Mouse (Mus musculus) adrenal gland, postnatal 25 days (tissue): ENCODE measurements around the gene Ms4a3. TPM values are rescaled to one million over a fixed set of nuclear protein-coding genes. Genes with fewer than 3 reads are reported as not detected.

Experiments used
- DNase-seq: peaks from one replicate; pipeline ENCODE4 v3.0.0; 2021; ENCODE audit warnings: mixed read lengths
- long read RNA-seq: library from polyadenylated mRNA; stranded (forward); transcript quantifications from one replicate; pipeline ENCODE4 v2.0.0, GENCODE M21; 2021
- total RNA-seq: library from RNA; stranded (reverse); gene quantifications from 2 replicates; pipeline ENCODE4 v1.2.3, GENCODE M21; 2021

Gene Ms4a3
- total RNA-seq: not detected in 2 replicates
- long read RNA-seq: 0 reads

DNA sequence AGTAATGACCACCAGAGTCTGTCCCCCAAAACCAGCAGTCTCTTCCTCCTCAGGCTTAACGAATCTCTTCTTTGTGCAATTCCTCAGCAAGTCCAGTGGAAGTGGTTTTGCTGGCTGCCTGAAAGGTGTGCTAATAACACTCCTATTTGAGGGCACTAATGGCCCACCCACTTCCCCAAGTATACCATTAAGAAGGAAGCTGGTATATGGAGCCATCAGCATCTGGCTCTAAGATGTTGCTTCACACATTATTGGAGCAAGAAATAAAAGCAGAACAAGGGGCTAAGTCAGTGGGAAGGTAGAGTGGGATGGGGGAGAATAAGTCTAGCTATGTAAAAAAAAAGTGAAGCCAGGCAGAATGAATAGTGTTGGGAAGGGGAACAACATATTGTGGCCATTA is at the start of gene Ms4a3:
Gene Ms4a3, minus strand, starts transcription at position 120 of the 400 bp plus-strand sequence.
- no peak for DNase-seq

DNA sequence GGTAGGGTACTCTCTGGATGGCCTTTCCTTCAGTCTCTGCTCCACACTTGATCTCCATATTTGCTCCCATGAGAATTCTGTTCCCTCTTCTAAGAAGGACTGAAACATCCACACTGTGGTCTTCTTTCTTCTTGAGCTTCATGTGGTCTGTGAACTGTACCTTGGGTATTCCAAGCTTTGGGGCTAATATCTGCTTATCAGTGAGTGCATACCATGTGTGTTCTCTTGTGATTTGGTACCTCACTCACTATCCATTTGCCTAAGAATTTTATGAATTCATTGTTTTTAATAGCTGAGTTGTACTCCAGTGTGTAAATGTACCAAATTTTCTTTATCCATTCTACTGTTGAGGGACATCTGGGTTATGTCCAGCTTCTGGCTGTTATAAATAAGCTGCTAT is 20.9 kb upstream of the Ms4a3 start:
- DNase-seq: no peak

DNA sequence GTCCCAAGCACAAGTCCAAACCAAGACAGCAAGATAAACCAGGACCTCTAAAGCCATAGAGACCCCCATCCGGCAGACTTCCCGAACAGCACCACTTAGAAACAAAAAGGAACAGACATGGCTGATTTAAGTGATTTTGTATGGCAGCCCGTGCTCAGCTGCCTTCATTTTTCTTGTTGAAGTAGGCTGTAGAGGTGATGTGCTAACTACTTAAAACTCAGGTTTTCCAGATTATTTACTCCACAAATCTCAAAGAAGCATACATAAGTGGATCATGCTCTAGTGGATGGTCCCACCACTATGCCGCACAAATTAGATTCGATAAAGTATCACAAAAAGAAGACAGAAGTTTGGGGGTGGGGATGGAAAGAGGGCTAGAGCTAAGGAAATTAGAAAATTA is 19.8 kb upstream of the Ms4a3 start, which contains the start of gene Oosp2:
Gene Oosp2, minus strand, starts transcription at position 101 of the 400 bp plus-strand sequence.
- no peak for DNase-seq

DNA sequence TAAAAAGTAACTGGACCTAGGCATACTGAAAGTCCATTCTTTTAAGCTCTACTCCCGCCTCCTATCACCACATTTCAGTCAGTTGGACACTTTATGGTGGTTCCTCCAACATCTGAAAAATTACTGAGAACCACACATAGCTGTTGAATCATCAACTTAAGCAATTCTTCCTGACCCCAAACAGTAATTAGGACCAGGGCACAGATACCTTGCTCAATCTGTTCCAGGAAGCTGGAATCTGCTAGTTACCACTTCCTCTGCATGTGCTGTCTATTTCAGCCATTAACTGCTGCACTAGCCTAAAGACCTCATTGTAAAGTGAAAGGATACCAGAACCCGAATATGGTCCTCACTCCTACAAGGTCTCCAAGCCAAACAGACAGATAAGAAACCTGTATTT is 18.5 kb upstream of the Ms4a3 start:
- no peak for DNase-seq

DNA sequence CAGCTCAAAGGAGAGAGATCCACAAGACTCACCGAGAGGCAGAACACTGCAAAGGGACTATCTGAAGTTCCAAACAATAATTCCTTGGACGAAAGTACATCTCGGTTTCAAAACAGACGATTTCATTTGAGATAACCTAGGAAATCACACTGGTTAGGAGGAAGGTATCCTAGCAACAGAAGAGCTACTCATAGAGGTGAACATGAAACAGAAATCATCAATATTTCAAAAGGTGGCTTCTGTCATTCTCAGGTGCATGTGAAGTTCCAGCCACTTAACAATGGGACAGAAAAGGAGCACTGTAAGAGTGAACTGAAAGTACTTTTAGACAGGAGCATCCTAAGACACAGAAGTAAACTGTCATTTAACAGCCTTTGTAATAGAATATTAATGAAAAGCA is 8.9 kb upstream of the Ms4a3 start:
- DNase-seq: no peak

DNA sequence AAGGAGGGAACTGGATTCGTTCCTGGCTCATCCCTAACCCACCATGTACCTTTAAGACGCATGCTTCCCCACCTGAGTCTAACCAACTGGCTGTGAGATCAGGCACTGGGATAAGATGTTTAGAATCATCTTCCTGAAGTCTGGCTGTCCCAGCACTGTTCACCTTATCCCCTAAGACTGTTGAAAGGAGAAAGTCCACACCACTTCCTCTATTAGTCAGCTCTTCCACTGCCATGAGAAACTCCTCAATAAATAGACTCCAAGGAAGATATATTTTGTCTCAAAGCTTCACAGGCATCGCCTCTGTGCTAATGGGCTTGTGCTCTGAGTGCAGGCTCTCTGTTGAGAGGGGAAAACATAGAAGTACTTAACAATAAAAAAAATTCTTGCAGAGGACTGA is 5.5 kb upstream of the Ms4a3 start:
- no peak for DNase-seq

DNA sequence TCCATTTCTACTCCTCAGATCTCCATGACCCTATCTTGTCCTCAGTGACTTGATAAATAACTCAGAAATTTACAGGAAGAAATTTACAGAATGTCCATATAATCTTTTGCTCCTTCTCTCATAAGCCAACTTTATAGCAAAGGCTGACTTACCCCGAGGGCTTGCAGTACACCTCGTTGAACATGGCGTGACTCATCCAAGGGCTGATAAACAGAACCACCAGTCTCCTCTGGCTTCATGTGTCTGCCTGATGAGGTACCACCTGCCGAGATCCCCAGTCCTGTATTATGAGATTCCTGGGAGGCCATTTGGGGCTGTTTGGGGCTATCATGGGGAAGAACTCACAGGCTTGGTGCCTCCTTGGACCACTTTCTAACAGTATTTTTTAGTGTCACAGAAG is 1.6 kb downstream of the Ms4a3 start:
- DNase-seq: no peak

DNA sequence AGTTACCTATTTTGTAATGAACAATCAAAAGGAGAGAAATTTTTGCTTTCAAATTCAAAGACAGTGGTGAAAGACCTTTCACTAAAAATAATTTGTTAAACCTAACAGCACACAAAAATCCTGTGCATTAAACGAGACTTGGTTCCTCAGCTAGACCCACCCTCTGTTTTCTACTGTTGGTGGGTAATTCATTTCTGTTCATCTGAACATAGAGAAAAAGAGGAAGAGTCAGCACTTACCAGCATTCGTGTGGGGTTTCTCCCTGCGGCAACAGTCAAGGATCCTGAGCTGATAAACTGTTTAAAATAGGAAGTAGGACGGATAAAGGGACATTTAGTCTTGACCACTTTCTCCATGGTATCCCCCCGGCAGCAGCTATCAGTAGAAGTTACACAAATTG is 5.1 kb downstream of the Ms4a3 start:
- DNase-seq: no peak

DNA sequence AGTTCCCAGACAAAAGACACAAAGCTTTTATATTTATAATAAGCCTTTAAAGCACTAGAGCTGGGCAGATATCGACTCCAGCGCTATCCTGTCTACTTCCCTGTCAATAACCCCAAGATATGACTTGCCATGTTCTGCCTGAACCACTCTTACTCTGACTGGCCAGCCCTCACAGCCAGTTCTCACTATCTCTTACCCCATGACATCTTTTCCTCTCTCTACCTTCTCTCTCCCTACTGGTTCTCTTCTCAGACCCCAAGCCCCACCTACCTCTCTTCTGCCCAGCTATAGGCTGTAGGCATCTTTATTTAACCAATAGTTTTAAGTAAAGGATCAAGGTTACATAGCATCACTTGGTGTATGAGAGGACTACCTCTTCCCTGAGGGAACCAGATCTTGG is 6.3 kb downstream of the Ms4a3 start:
- no peak for DNase-seq

DNA sequence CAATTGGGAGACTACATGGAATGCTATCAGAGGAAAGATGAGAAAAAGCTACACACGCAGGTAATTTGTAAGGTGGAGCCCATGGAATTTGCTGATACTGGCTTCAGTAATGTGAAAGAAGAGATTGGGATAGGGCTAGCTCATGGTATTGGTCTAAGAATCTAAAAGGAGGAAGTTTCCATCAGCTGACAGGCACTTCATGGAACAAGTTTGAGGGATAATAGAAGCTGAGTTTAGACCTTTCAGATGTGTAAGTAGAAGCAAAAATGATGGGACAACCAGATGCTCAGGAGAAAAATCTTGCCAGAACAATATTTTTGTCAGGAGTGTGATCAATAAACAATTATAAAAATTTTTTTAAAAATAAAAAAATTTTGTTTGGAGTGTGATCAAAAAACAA is 6.9 kb downstream of the Ms4a3 start:
- DNase-seq: no peak

DNA sequence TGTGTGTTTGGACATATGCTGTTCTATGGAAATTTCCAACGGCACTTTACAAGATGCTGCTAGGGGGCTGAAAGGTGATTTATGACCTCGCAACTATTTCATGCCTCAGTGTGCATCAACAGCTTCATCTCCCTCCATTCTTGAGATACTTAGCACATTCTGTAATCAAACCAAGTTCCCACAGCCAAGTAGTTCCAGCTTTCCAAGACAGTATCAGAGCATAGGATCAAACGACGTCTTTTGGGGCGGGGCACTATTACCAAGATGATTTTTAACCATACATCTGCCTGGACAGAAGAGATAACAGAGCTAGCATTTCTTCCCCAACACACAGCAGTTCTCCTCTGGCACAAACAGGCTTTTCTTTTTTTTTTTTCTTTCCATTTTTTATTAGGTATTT is 15.4 kb downstream of the Ms4a3 start:
- no peak for DNase-seq

DNA sequence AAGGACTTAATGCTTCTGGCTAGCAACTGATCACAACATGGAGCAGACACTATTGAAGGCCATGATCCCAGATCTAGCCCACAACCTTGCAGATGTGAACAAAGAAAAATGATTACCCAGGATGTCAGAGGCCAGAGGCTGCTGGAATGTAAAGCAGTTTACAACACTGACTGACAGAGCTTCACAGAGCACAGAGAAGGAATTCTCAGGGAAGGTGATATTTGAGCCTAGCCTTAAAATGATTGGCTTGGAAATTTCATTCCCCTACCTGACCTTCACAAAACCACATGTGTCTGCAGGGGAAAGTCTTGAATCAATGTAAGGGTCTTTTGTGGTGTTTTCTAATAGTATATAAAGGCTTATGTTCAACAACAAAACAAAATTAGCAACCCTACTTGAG is 15.9 kb downstream of the Ms4a3 start:
- no peak for DNase-seq

DNA sequence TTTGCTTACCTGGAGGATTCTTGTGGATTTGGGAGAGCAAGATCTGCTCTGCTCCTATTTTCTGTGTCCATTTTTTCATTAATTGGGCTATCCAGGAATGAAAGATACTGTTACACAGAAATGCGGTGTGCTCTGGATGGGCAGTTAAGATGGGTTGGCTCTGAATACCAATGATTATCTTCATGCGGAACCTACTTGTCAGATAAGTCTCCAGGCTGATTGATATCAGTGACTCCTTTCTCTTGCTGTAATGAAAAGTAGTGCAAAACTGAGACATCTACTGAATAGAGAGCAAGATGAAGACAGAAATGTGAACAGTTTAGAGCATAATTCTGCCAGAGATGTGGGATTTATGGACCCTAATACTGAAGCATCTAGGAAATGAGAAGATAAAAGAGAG is 17.1 kb downstream of the Ms4a3 start, which contains the start of gene Ms4a2:
Gene Ms4a2, minus strand, starts transcription at position 169 of the 400 bp plus-strand sequence.
- DNase-seq: no peak

DNA sequence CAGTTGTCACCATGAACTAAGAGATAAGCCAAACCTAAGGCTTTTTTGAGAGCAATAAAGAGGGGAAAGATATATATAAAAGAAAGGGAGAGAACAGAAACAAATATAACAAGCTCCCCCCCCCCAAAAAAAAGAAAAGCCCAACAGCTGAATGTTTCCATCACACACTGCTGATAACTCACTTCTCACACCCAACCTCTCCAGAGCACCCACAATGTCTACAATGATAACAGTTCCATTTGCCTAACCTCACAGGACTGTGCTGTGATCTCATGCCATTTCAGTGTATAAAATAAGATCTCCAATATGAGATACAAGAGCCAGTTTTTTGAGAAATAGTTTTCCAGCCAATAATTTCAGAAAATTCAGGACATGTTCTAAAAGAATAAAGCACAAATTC is 22.7 kb downstream of the Ms4a3 start:
- DNase-seq: no peak

DNA sequence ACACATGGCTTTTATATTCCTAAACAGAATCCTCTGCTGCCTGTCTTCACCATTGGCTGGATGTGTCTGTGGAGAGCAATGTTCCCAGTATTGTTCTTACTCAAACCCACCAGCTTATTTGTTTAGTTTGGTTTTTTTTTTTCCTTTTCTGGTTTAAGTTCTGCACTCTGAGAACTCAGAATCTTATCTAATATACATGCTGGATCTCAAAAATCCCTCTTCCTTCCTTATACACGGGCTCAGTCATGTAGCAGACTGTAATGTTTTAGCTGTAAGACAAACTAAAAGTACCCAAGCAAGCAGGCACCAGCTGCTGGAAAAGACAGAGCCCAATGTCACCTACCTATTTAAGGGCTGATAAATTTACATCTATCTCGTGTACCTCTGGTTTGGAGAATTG is 25.8 kb downstream of the Ms4a3 start:
- DNase-seq: no peak

DNA sequence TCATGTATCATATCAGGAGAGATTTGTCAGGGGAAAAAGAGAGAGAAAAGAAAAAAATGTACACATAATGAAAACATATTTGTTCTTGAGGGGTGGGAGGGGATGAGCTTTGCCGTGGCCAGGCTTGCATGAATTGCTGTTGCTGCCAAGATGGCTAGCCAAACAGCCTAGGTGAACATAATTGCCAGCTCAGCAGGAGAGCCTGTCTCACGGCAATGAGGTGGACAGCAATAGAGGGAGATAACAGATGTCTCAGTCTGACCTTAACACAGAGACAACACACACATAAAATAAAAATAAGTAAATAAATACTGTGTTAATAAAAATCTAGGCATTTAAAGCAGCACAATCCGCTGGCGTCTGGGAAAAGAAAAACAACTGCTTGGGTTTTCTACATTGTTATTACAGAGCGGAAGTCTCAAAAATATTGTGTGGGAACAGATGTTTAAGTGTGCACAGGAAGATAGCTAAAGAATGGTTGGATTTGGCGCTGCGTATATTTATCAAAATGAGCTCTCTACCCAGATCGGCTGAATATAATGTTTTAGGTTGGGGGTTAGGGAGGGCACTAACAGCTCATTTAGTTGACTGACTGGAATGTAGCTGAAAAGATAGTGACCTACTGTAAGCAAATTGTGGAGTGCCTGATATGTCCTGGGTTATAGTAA is 26.7 kb downstream of the Ms4a3 start:
- DNase-seq: no peak

DNA sequence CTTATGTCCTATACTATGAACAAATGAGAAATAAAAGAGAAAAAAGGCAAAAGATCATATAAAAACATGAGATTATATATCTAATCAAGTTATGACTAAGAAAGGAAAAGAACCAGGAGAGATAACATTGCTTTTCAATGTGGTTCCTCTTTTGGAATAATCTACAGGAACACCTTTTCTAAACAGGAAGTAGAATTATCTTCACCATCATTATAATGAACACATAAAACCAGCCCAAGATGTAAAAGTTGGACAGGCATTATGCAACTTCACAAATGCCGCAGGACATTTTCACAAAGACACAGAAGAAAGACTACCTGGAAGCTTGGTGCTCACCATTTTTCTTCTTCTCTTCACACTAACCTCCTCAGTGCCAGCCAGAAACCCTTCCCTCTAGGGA is 27.6 kb downstream of the Ms4a3 start:
- no peak for DNase-seq

DNA sequence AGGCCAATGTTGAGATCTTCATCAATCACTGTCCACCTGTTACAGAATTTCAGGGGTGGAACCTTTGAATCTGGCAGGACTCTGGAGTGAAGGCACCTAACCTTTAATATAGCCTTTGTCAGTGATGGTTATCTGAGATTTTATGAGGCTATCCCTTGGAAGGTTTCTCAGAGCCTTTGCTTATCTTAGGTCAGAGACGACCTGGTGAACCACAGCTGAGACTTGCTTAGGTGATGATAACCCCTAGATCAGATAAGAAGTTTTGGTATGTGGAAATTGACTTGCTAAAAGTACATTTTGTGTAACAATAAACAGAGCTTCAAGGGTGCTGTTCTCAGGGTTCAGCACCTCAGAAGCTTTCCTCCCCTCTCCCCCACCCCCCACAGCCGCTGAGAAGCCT is 28.4 kb downstream of the Ms4a3 start:
- DNase-seq: no peak

DNA sequence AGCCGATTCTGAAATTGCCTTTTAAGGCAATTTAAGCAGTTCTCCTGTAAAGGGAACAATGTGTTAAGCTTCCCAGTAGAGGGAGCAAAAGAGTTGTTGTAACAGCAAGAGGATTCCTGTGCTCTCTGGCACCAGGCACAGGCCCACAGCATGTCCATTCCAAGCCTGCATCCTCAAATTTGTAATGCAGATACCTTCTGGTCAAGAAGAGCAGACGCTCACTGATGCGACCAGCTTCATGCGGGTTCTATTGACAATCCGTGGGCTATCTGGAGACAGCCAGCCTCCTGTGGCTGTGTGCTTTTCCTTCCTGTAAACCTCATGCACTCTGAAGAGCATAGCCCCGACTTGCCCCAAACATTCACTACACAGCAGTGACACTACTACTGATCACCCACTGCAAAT is 29.1 kb downstream of the Ms4a3 start:
- peak; percentile 22 for DNase-seq

DNA sequence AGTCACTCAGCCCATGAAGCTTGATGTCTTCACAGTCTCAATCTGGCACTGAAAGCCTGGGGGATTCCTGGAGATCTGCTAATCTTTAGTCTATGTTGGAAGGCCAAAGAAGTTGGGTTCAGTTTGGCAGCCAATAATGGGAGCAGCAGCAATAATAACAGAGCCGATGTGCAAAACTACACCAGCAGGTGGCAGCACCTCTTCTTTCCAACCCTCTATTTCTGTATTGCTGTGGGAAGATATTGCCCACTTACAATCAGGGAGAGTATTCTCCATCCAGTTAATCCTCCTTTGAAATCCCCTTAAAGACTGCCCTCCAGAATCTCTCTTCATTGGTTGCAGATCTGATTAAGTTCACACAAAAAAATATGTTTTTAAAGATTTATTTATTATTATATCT is 32.5 kb downstream of the Ms4a3 start:
- peak; percentile 50 for DNase-seq

DNA sequence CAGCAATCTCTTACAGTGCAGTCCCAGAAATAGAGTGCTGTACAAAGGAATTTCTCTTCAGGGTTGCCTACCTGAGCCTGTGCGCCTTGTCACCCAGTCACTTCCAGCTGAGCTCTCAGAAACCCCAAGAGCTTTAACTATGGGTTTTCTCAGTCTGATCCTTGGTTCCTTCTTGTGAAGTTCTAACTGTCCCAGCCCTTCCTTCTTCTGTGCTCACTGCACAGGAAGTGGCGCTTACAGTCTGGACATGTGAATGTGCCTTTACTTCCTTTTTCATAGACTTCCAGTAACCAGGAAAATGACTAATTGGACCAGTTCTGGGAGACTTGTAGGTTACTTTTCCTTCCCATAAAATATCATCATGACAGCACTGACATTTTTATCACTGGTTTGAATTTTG is 36.0 kb downstream of the Ms4a3 start, which contains the start of gene Ms4a6d:
Gene Ms4a6d, minus strand, starts transcription at position 247 of the 400 bp plus-strand sequence.
- DNase-seq: no peak

DNA sequence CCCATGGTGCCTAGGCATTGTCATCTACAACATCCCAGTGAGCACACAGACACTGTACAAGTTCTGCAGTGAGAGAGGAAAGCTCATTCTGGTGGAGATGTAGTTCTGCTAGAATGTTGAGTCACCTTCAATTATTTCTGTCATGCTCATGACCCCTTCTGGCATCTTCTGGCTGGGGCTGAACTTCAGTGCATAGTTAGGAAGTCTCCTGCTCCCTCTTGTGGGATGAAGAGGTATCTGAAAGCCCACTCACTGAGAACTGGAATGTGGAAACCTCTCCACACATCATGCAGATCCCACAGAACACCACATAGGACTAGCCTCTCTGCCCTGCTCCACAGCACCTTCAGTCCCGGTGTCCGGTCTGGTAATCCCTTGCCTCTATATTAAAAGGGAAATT is 38.6 kb downstream of the Ms4a3 start:
- no peak for DNase-seq

DNA sequence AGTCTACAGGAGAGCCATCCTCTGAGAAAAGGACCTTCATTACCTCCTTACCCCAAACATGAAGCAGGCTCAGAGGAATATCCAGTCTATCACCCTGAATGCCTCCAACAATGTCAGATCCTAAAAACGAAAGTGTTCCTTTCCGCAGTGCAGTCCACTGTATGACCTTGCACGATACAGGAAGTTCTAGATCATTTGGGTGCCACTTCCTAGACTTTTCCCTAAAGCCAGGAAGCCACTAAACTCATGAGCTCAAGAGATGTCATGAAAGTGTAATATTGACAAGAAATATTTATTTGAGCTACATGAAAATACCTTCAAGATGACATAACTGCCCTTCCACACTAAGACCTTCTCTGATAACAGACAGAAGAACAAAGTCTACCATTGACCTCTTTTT is 39.3 kb downstream of the Ms4a3 start:
- no peak for DNase-seq

DNA sequence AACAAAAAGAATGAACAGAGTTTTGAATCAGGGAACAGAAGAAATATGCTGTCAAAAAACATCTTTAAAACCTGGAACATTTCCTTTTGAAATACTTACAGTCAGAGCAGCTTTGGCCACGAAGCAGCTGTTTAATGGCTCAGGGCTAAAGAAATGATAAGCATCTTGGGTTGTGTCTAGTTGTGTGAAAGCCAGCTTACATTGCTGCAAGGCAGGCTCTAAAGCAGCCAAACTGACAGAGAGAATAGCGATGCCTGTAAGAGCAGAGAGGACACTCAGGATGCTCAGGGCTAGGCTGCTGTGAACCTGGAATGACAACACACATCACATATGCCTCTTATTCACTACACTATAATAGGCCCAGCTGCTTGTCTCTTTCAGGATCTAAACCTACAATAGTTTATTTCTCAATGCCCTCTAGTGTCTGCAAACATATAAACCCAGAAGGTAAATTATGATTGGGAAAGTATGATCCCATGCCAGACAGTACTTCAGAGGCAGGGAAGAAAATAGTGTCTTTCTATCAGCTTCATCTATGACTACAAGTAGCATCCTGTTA is 50.7 kb downstream of the Ms4a3 start:
- DNase-seq: no peak
